Mouse (Mus musculus) urinary bladder, postnatal 4 days (tissue): ENCODE results near the gene Olfr560.

Source experiments
- DNase-seq, 2 experiments: peaks; one replicate each; pipeline ENCODE4 v3.0.0; 2021 to 2022; ENCODE audit warnings: low spot score in 2 of 2

Olfr560 gene

DNA sequence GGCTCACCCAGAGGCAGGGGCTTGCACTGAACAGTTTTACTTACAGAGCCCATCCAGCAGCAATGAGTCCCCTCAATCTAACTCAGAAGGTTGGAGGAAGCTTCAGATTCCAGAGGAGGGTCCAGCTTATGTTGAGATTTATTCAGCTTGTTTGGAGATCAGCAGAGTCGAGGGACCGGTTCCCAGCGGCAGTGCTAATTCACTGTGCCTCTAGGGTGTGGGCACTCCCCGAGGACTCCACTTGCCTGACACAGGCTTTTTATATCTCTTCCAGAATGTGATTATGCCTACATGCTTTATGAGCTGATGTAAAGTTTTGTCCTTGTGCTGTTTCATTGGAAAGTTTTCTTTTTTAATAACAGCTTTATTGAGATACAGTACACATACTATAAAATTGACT lies at the start of gene Olfr560, which contains the start of gene Olfr78:
TSS of gene Olfr560 (minus strand) at position 101 of the 400 bp plus-strand sequence.
TSS of gene Olfr78 (minus strand) at position 206 of the 400 bp plus-strand sequence.
- DNase-seq, result no peak

DNA sequence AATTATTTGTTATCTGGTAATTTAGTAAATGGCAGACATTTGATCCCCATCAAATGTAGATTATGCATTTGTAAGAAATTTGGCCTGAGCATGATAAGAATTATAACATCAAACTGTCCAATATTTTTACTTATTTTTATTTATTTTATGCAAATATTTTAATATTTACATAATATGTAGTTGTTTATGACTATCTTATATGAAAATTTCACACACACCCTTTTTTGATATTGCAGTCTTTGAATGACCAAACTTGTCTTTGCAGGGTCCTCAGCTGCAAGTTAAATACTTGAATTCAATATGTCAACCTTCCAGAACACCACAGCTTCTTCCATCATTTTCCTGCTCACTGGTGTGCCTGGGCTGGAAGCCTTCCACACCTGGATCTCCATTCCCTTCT lies 44.0 kb upstream of the Olfr560 start, which contains the start of gene Olfr564:
TSS of gene Olfr564 (plus strand) at position 301 of the 400 bp plus-strand sequence.
- no peak for DNase-seq

DNA sequence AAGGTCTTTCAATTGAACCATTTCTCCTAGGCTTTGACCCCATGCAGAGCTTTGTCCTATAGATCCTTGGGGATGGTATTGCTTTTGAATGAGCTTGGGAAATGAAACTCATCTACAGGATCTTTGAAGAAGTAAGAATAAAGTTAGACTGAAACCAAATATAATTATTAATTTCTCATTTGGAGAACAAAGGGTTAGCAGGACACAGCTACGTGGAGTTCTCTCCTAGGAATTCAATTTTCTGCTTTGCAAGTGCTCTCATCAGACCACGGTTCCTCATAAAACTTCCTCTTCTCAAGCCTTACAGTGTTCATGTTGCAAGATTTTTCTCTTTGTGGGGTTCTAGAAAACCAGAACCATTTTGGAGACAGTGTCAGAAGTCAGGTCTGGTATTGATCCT lies 11.8 kb upstream of the Olfr560 start, which contains the start of gene Olfr561:
TSS of gene Olfr561 (plus strand) at position 301 of the 400 bp plus-strand sequence.
- no peak for DNase-seq

DNA sequence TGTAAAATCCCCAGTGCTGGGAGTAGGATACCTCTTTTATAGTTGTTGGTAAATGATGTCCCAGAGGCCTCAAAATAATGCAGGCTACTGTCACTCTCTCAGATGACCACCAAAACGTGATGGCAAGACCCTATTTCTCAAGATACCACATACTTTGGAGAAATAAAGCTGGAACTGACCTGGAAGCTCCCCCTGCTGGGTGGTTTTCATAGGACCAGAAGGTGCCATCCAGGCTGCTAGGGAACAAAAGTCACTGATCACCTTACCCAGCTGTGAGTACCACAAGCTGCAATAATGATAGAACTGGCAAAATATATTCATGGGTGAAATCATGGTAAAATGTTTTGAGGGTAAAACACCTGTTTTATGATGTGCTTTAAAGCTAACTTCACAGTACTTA lies 7.1 kb downstream of the Olfr560 start:
- no peak for DNase-seq

DNA sequence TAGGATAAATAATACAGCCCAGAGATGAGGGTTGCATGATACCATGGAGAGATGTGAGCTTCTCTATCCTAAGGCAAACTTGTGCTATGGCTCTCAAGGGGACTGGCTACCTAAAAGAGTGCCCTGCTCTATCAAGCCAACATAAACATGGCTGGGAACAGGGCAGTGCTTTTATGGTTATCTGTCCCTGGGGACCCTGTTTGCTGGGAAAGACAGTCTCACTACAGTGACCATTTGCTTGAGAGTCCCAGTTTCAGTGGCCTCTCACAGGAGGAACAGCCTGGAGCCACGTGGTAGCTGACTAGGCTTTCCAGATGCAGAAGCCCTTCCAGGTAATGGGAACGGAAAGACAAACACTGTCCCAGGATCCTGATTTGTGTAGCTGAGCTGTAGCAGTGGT lies 21.5 kb downstream of the Olfr560 start:
- no peak for DNase-seq

DNA sequence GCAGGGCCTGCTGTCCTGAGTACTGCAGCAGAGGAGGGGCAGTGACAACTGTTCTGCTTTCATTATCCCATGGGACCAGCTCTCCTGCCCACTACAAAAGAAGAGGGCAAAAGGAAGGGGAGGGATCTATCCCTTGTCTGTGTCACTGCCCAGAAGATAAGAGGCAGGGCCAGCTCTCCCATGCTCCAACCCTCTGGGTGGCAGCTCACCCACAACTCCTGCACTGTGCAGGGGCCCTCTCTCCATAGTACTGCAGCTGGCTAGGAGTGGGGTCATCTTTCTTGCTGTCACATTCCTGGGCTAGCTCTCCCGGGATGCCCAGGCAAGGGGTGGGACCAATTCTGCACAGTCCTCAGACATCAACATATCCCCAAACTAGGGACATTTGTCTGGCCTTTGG lies 25.4 kb downstream of the Olfr560 start:
- no peak for DNase-seq

DNA sequence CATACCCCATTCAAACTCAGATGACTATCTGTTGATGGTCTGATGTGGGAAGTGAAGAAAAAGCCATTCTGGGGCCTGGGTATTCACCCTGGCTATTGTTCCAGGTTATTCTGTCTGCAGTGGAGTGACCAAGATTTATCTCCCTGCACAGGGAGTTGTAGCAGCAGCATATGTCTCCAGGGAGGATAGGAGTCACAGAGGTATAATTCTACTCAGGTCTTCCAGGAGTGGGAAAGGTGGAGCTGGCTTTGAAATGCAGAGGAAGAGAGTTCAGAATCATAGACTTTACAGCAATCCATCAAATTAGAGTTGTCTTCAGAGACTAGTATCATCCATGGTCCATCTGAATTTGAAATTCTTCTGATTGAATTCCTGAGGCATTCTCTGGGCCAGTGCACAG lies 31.8 kb downstream of the Olfr560 start, which contains the start of gene Olfr559:
TSS of gene Olfr559 (minus strand) at position 101 of the 400 bp plus-strand sequence.
- no peak for DNase-seq

DNA sequence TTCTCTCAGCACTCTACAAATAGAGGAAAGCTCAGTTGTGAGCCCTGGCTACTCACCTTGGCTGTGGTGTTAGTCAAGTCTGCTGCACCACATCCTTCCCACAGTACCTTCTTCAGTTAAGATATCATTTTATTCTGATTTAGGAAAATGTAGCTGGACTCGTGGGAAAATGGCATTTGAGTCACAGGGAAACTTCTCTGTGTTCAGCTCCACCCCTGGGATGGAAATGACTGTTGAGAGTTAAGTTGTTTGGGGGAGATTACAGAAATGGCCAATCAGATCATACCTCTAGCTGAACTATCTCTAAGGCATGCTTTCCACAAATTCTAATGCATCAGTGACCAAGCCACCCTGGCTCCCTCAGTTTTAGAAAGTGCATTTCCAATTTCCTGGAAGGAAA lies 40.2 kb downstream of the Olfr560 start, which contains the start of gene Olfr33:
TSS of gene Olfr33 (minus strand) at position 101 of the 400 bp plus-strand sequence.
- no peak for DNase-seq

DNA sequence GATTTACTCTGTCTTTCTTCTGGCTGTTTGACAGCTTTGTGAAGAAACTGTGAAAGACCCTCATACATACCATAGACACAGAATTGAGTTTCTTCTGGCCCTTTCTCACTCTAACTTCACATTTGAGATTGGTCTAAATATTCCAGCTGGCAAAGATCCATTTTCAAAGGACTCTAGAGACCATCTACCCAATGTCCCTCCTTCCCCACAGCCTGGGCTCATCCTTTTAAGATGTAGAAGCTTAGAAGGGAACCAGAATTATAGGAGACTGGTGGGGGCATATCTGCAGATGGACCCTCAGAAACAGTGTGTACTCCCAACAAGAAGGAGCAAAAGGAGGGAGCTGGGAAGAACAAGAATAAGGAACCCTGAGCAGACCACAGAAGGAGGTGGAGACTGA lies 57.3 kb downstream of the Olfr560 start, which contains the start of gene Olfr558:
TSS of gene Olfr558 (plus strand) at position 301 of the 400 bp plus-strand sequence.
- no peak for DNase-seq
